Mouse (Mus musculus): ENCODE data around the gene Wipi1. TPM values are rescaled to one million over a fixed set of nuclear protein-coding genes. Genes with fewer than 3 reads are reported as not detected.

The Wipi1 gene
- polyA plus RNA-seq, 1 experiment from 2014 or later, result 21.5 TPM

DNA sequence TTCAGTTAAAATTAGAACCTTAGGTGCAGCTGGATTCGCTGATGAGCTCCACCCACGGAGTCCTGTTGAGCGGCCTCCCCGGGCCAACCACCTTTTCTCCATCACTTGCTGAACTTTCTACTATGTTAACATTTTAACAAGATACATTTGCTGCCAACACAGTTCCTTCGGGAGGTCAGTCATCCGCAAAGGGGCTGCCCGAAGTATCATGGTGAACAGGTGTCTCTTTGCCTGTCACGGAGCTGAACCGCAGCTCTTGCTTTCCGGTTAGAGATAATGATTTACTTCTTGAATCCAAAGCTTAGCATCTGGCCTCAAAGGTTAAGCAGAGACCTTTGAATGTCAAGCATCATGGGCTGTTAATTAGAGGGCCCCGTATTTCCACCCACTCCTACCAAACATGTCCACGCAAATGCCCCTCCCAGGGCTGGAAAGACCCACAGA is 66.0 kb downstream of the Wipi1 start:
- H3K9ac ChIP-seq, result no peak overlapping the region
- no peak overlapping the region for H3K4me3 ChIP-seq
- H3K9me3 ChIP-seq, result no peaks in the 10 kb centered on the region
- 0 out of 2 replicates have a peak, but pooled peaks cover 4% of the 10 kb centered on the region for H3K4me1 ChIP-seq
- H3K27ac ChIP-seq, result no peak overlapping the region
- no peak overlapping the region for H3K4me2 ChIP-seq (replicated peaks)
- no peak for ATAC-seq (ENCODE audit: low FRiP score, low read depth)
- 73% methylated on average over 12 of the region's 12 CpGs for WGBS
- H3K36me3 ChIP-seq, result no peaks in the 10 kb centered on the region
- no peaks in the 10 kb centered on the region for H3K27me3 ChIP-seq (replicated peaks)

GRCm38 (mm10) chr11:109545265-109545664 is 66.5 kb downstream of the Wipi1 start:
- WGBS, result 78% methylated on average over 7 of the region's 7 CpGs
- no peak overlapping the region for H3K27ac ChIP-seq
- H3K4me2 ChIP-seq (replicated peaks), result no peak overlapping the region
- H3K4me1 ChIP-seq, result 0 out of 2 replicates have a peak, but pooled peaks cover 4% of the 10 kb centered on the region
- H3K9me3 ChIP-seq, result no peaks in the 10 kb centered on the region
- H3K27me3 ChIP-seq (replicated peaks), result no peaks in the 10 kb centered on the region
- H3K36me3 ChIP-seq, result no peaks in the 10 kb centered on the region
- no peak for ATAC-seq (ENCODE audit: low FRiP score, low read depth)
- H3K9ac ChIP-seq, result no peak overlapping the region
- no peak overlapping the region for H3K4me3 ChIP-seq

- Histone ChIP-seq H3K4me3 (no peak overlapping the region), H3K9ac (no peak overlapping the region), H3K27me3 (replicated peaks) (no peaks in the 10 kb centered on the region), H3K4me2 (replicated peaks) (no peak overlapping the region), H3K36me3 (no peaks in the 10 kb centered on the region), H3K9me3 (no peaks in the 10 kb centered on the region), H3K4me1 (0 out of 2 replicates have a peak, but pooled peaks cover 4% of the 10 kb centered on the region), H3K27ac (no peak overlapping the region)
- ATAC-seq (ENCODE audit: low FRiP score, low read depth), result no peak
- 55% methylated on average over 7 of the region's 7 CpGs for WGBS
These were observed 67.3 kb downstream of the Wipi1 start for GRCm38 (mm10) chr11:109544432-109544831.

DNA sequence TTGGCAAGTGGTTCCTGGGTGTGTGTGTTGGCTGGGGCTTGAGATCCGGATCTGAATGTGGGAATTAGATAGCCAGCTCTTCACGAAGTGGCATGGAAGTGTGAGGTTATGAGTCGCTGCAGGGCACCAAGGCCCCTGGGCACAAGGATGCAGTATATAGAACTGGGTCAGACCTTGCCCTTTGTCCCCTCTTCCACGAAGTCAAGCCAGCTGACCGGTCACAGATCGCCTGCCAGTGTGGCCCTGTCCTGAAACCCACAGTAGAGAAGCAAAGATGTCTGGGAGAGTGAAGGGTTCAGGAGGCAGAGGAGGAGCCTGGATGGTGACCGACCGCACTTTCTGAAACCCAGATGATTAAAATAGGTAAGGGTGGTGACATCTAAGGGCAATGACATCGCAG is 68.3 kb downstream of the Wipi1 start:
- no peaks in the 10 kb centered on the region for H3K9me3 ChIP-seq
- H3K4me3 ChIP-seq, result no peak overlapping the region
- no peaks in the 10 kb centered on the region for H3K36me3 ChIP-seq
- ATAC-seq (ENCODE audit: low FRiP score, low read depth), result no peak
- H3K9ac ChIP-seq, result no peak overlapping the region
- H3K4me2 ChIP-seq (replicated peaks), result no peak overlapping the region
- WGBS, result 90% methylated on average over 9 of the region's 9 CpGs
- no peaks in the 10 kb centered on the region for H3K27me3 ChIP-seq (replicated peaks)
- no peak overlapping the region for H3K27ac ChIP-seq
- 0 out of 2 replicates have a peak, but pooled peaks cover 4% of the 10 kb centered on the region for H3K4me1 ChIP-seq

- Histone ChIP-seq H3K27me3 (replicated peaks) (no peaks in the 10 kb centered on the region), H3K9me3 (no peaks in the 10 kb centered on the region), H3K36me3 (no peaks in the 10 kb centered on the region), H3K4me1 (0 out of 2 replicates have a peak, but pooled peaks cover under 1% of the 10 kb centered on the region), H3K4me2 (replicated peaks) (no peak overlapping the region), H3K27ac (no peak overlapping the region), H3K9ac (no peak overlapping the region), H3K4me3 (no peak overlapping the region)
- 57% methylated on average over 6 of the region's 6 CpGs for WGBS
- no peak for ATAC-seq (ENCODE audit: low FRiP score, low read depth)
These were observed 72.5 kb downstream of the Wipi1 start for GRCm38 (mm10) chr11:109539290-109539689.

GRCm38 (mm10) chr11:109536939-109537338 is 74.8 kb downstream of the Wipi1 start:
- Histone ChIP-seq H3K36me3 (no peaks in the 10 kb centered on the region), H3K4me1 (no peaks in the 10 kb centered on the region), H3K9me3 (no peaks in the 10 kb centered on the region), H3K27me3 (replicated peaks) (no peaks in the 10 kb centered on the region), H3K27ac (no peak overlapping the region), H3K9ac (no peak overlapping the region), H3K4me2 (replicated peaks) (no peak overlapping the region), H3K4me3 (no peak overlapping the region)
- ATAC-seq (ENCODE audit: low FRiP score, low read depth), result no peak
- 77% methylated on average over 5 of the region's 5 CpGs for WGBS

- Histone ChIP-seq H3K36me3 (no peaks in the 10 kb centered on the region), H3K9me3 (no peaks in the 10 kb centered on the region), H3K4me1 (no peaks in the 10 kb centered on the region), H3K4me2 (replicated peaks) (no peak overlapping the region), H3K27me3 (replicated peaks) (no peaks in the 10 kb centered on the region), H3K9ac (no peak overlapping the region), H3K27ac (no peak overlapping the region), H3K4me3 (no peak overlapping the region)
- WGBS, result 88% methylated on average over 6 of the region's 6 CpGs
- ATAC-seq (ENCODE audit: low FRiP score, low read depth), result no peak
These were observed 75.8 kb downstream of the Wipi1 start for GRCm38 (mm10) chr11:109535966-109536365.

DNA sequence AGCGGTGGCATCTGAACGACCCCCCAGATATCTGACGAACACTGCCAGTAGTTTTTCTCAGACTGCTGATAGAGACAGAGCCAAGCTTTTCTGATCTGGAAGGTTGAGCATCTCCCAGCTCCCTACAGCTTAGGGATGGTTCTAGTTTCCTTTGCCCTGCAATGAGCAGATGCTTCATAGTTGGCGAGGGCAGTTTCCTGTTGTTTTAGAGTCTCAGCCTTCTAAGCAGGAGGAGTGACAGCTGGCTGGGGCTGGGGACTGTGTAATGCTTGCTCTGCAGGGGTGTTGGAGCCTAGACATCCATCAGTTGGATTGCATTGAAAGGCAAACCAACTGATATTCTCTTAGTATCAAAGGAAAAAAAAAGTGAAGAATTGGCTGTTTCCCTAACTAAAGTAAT is 81.7 kb downstream of the Wipi1 start:
- ATAC-seq (ENCODE audit: low FRiP score, low read depth), result no peak
- 84% methylated on average over 4 of the region's 4 CpGs for WGBS
- H3K27ac ChIP-seq, result no peak overlapping the region

DNA sequence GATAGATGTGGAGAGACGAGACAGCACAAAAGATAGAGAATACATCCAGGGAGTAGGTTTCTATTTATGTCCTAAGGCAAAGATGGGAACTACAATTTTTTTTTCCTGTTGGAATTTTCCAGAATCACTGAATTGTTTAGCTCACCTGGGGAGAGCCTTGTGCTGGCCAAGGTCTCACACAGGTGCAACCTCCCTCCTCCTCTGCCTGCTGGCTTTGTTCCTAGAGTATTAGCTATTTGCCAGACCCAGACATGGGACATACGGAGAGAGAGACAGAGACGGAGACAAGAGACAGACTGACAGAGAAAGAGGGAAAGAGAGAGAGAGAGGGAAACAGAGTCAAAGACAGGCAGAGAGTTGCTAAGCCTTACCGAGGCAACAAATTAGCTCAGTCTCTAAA is 86.2 kb downstream of the Wipi1 start:
- H3K27me3 ChIP-seq (replicated peaks), result no peaks in the 10 kb centered on the region
- H3K4me2 ChIP-seq (replicated peaks), result no peak overlapping the region
- 94% methylated on average over 4 of the region's 4 CpGs for WGBS
- ATAC-seq (ENCODE audit: low FRiP score, low read depth), result no peak
- no peaks in the 10 kb centered on the region for H3K4me1 ChIP-seq
- H3K4me3 ChIP-seq, result no peak overlapping the region
- no peak overlapping the region for H3K27ac ChIP-seq
- no peaks in the 10 kb centered on the region for H3K9me3 ChIP-seq
- H3K36me3 ChIP-seq, result no peaks in the 10 kb centered on the region
- H3K9ac ChIP-seq, result no peak overlapping the region

More for the DNA sequence above, 81.7 kb downstream of the Wipi1 start:
- Histone ChIP-seq H3K9me3 (no peaks in the 10 kb centered on the region), H3K4me2 (replicated peaks) (no peak overlapping the region), H3K9ac (no peak overlapping the region), H3K4me1 (no peaks in the 10 kb centered on the region), H3K36me3 (no peaks in the 10 kb centered on the region), H3K4me3 (no peak overlapping the region), H3K27me3 (replicated peaks) (no peaks in the 10 kb centered on the region)

- Histone ChIP-seq H3K9ac (no peak overlapping the region), H3K27ac (no peak overlapping the region), H3K4me2 (replicated peaks) (no peak overlapping the region), H3K27me3 (replicated peaks) (no peaks in the 10 kb centered on the region), H3K9me3 (no peaks in the 10 kb centered on the region), H3K4me3 (no peak overlapping the region), H3K36me3 (no peaks in the 10 kb centered on the region), H3K4me1 (no peaks in the 10 kb centered on the region)
- no peak for ATAC-seq (ENCODE audit: low FRiP score, low read depth)
- WGBS, result 89% methylated on average over 5 of the region's 5 CpGs
These were observed 86.9 kb downstream of the Wipi1 start for GRCm38 (mm10) chr11:109524869-109525268.

Other genes with a start within 250 kb of the Wipi1 start
- 18.6 and 18.7 TPM in 2 replicates for gene Gna13, start 249.1 kb downstream of the Wipi1 start, polyA plus RNA-seq (2016; fragmentation: Nextera tagmentation; extraction: Ambion mirVana)
- not detected in 2 replicates for gene 9930022D16Rik, start 198.1 kb downstream of the Wipi1 start, polyA plus RNA-seq (2016; fragmentation: Nextera tagmentation; extraction: Ambion mirVana)
- 47.1 and 48.7 TPM in 2 replicates for gene Amz2, start 186.0 kb downstream of the Wipi1 start, polyA plus RNA-seq (2016; fragmentation: Nextera tagmentation; extraction: Ambion mirVana)
- gene Arsg, start 138.6 kb downstream of the Wipi1 start, polyA plus RNA-seq (2016; fragmentation: Nextera tagmentation; extraction: Ambion mirVana), result 2.5 and 2.7 TPM in 2 replicates
- 3.9 and 4.0 TPM in 2 replicates for gene Slc16a6, start 138.4 kb downstream of the Wipi1 start, polyA plus RNA-seq (2016; fragmentation: Nextera tagmentation; extraction: Ambion mirVana)
- gene Prkar1a, start 37.4 kb upstream of the Wipi1 start, polyA plus RNA-seq (2016; fragmentation: Nextera tagmentation; extraction: Ambion mirVana), result 454 TPM in 2 replicates
- 1.8 and 2.6 TPM in 2 replicates for gene Fam20a, start 110.3 kb upstream of the Wipi1 start, polyA plus RNA-seq (2016; fragmentation: Nextera tagmentation; extraction: Ambion mirVana)
- not detected in 2 replicates for gene 1700012B07Rik, start 216.1 kb upstream of the Wipi1 start, polyA plus RNA-seq (2016; fragmentation: Nextera tagmentation; extraction: Ambion mirVana)

All from neural tube, embryonic 12.5 days (tissue).